Mouse (Mus musculus): ENCODE results near the gene Arhgap35. TPM values are rescaled to one million over a fixed set of nuclear protein-coding genes. Genes with fewer than 3 reads are reported as not detected.

The Arhgap35 gene
- polyA plus RNA-seq, 1 experiment: 68.4 TPM

DNA sequence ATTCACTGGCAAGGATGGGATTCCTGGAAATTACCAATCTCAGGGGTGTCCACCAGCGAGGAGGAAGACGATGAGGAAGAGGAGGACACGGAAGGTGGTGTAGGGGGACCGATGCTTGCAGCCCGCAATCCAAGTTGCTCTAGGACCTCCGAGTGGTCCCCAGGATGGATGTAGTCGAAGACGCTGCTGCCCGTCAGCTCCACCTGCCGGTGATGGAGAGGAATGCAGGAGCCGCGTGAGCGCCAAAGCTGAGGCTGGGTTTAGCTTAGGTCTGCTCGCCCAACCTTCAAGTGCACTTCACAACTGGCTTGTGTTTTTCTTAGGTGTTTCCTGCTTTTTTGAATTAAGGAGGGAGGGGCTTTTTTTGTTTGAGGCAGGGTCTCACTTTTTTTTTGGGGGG lies 151.6 kb downstream of the Arhgap35 start:
- Histone ChIP-seq H3K4me1 (ENCODE audit: control insufficient read depth, insufficient read depth, low read length) (no peaks in the 10 kb centered on the region), H3K27ac (ENCODE audit: insufficient read depth, low read length) (no peak overlapping the region), H3K4me3 (ENCODE audit: insufficient read depth, low read length) (no peak overlapping the region)
- TF ChIP-seq CTCF (IDR thresholded peaks at IDR 0.05; ENCODE audit: borderline replicate concordance, insufficient read depth, low read length): peak; percentile 91
- no peak for TF ChIP-seq POLR2A (IDR thresholded peaks at IDR 0.05; ENCODE audit: low read depth, low read length)

- no peak for TF ChIP-seq CTCF (IDR thresholded peaks at IDR 0.05; ENCODE audit: borderline replicate concordance, insufficient read depth, low read length)
- no peak for TF ChIP-seq POLR2A (IDR thresholded peaks at IDR 0.05; ENCODE audit: low read depth, low read length)
- H3K4me3 ChIP-seq (ENCODE audit: insufficient read depth, low read length): no peak overlapping the region
- H3K27ac ChIP-seq (ENCODE audit: insufficient read depth, low read length): no peak overlapping the region
Measured at GRCm38 (mm10) chr7:16461705-16462104, 153.1 kb downstream of the Arhgap35 start.

GRCm38 (mm10) chr7:16461151-16461550 lies 153.6 kb downstream of the Arhgap35 start:
- H3K4me1 ChIP-seq (ENCODE audit: control insufficient read depth, insufficient read depth, low read length): no peaks in the 10 kb centered on the region
- no peak overlapping the region for H3K4me3 ChIP-seq (ENCODE audit: insufficient read depth, low read length)
- no peak overlapping the region for H3K27ac ChIP-seq (ENCODE audit: insufficient read depth, low read length)
- no peak for TF ChIP-seq CTCF (IDR thresholded peaks at IDR 0.05; ENCODE audit: borderline replicate concordance, insufficient read depth, low read length)
- no peak for TF ChIP-seq POLR2A (IDR thresholded peaks at IDR 0.05; ENCODE audit: low read depth, low read length)

More at GRCm38 (mm10) chr7:16461705-16462104, 153.1 kb downstream of the Arhgap35 start:
- H3K4me1 ChIP-seq (ENCODE audit: control insufficient read depth, insufficient read depth, low read length): no peaks in the 10 kb centered on the region

GRCm38 (mm10) chr7:16460566-16460965 lies 154.2 kb downstream of the Arhgap35 start:
- TF ChIP-seq CTCF (IDR thresholded peaks at IDR 0.05; ENCODE audit: borderline replicate concordance, insufficient read depth, low read length) (no peak), POLR2A (IDR thresholded peaks at IDR 0.05; ENCODE audit: low read depth, low read length) (no peak)
- Histone ChIP-seq H3K4me3 (ENCODE audit: insufficient read depth, low read length) (no peak overlapping the region), H3K27ac (ENCODE audit: insufficient read depth, low read length) (no peak overlapping the region), H3K4me1 (ENCODE audit: control insufficient read depth, insufficient read depth, low read length) (no peaks in the 10 kb centered on the region)

DNA sequence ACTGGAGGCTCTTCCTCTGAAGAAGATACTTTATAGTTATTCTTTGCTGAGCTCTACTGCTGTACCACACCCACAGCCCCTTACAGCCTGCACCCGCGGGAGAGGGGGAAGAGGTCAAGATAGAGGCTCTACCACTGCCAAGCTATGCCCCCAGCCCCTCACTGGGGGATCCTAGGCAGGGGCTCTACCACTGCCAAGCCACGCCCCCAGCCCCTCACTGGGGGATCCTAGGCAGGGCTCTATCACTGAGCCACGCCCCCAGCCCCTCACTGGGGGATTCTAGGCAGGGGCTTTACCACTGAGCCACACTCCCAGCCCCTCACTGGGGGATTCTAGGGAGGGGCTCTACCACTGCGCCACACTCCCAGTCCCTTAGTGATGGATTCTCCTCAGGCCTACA lies 158.5 kb downstream of the Arhgap35 start:
- Histone ChIP-seq H3K27ac (ENCODE audit: insufficient read depth, low read length) (no peak overlapping the region), H3K4me3 (ENCODE audit: insufficient read depth, low read length) (no peak overlapping the region), H3K4me1 (ENCODE audit: control insufficient read depth, insufficient read depth, low read length) (peaks cover 2% of the 10 kb centered on the region; the same call in 1 of the 2 replicates)
- TF ChIP-seq CTCF (IDR thresholded peaks at IDR 0.05; ENCODE audit: borderline replicate concordance, insufficient read depth, low read length) (no peak), POLR2A (IDR thresholded peaks at IDR 0.05; ENCODE audit: low read depth, low read length) (no peak)

DNA sequence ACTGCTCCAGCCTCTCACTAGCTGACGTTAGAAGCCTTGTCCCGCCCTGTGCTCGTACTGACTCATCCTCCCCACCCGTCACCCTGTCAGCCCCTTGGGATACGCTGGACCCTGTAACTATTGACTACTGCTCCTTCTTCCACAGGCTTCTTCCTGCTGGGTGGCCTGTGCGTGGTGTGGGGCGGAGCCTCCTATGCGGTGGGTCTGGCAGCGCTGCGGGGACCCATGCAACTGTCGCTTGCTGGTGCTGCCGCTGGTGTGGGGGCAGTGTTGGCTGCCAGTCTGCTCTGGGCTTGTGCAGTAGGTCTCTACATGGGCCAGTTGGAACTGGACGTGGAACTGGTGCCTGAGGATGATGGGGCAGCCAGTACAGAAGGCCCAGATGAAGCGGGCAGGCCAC lies 159.8 kb downstream of the Arhgap35 start:
- Histone ChIP-seq H3K4me1 (ENCODE audit: control insufficient read depth, insufficient read depth, low read length) (peaks cover 2% of the 10 kb centered on the region; the same call in 1 of the 2 replicates), H3K4me3 (ENCODE audit: insufficient read depth, low read length) (no peak overlapping the region), H3K27ac (ENCODE audit: insufficient read depth, low read length) (no peak overlapping the region)
- TF ChIP-seq POLR2A (IDR thresholded peaks at IDR 0.05; ENCODE audit: low read depth, low read length): no peak
- no peak for TF ChIP-seq CTCF (IDR thresholded peaks at IDR 0.05; ENCODE audit: borderline replicate concordance, insufficient read depth, low read length)

DNA sequence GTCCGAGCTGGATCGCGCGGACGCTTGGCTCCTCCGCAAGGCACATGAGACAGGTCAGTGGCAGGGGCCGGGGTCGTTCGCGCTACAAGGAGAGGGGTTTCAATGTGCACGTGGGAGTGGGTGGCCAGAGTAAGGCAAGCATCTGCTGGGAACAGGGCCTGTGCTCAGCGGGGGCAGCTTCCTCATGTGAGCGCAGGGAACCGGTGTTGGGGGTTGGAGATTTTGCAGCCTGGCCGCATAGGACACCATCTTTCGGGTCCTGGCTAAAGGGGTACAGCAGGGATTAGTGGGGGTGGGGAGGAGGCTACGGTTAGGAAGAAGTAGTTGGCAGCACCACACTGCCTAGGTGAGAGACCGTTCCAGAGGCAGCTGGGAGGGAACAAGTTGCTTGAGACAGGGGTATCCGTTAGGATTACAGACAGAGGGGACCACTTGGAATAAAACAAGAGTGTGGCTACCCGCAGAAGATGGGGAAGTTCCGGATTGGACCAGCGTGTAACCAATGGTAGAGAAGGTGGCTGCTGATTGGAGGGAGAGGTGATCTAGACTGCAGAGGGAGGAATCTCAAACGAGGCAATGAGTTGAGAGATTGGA lies 161.6 kb downstream of the Arhgap35 start:
- peaks cover 2% of the 10 kb centered on the region; the same call in 1 of the 2 replicates for H3K4me1 ChIP-seq (ENCODE audit: control insufficient read depth, insufficient read depth, low read length)
- peak overlapping the region; percentile 80 for H3K4me3 ChIP-seq (ENCODE audit: insufficient read depth, low read length)
- TF ChIP-seq POLR2A (IDR thresholded peaks at IDR 0.05; ENCODE audit: low read depth, low read length) (peak; percentile 50; the same call in 1 of the 2 replicates), CTCF (IDR thresholded peaks at IDR 0.05; ENCODE audit: borderline replicate concordance, insufficient read depth, low read length) (no peak)
- no peak overlapping the region for H3K27ac ChIP-seq (ENCODE audit: insufficient read depth, low read length)

GRCm38 (mm10) chr7:16452587-16453073 lies 162.2 kb downstream of the Arhgap35 start, which contains the start of gene Tmem160:
Tmem160 (plus strand) TSS chr7:16452779.
- H3K4me3 ChIP-seq (ENCODE audit: insufficient read depth, low read length): peak within 1 kb of the TSS; percentile 80
- no peak within 1 kb of the TSS for H3K27ac ChIP-seq (ENCODE audit: insufficient read depth, low read length)
- H3K4me1 ChIP-seq (ENCODE audit: control insufficient read depth, insufficient read depth, low read length): peaks cover 2% of the 10 kb centered on the region; the same call in 1 of the 2 replicates
- TF ChIP-seq CTCF (IDR thresholded peaks at IDR 0.05; ENCODE audit: borderline replicate concordance, insufficient read depth, low read length) (no peak), POLR2A (IDR thresholded peaks at IDR 0.05; ENCODE audit: low read depth, low read length) (no peak)

DNA sequence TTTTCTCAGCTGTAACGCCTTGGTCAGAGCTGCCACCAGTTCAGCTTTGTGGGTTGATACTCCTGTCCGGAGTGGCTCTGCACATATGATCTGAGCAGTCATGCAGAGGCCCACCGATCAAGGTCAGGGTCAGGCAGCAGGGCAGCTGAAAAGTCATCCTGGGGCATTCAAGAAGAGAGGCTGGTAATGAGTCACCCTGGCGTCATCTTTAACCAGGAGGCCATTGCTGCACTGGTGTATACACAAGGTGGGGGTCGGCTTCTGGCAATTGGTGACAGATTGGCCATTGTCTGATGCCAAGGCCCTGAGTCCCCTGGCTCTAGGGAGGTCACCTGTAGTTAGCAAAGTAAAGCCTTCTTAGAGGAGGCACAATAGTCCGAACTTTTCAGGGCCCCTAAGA lies 163.1 kb downstream of the Arhgap35 start:
- TF ChIP-seq CTCF (IDR thresholded peaks at IDR 0.05; ENCODE audit: borderline replicate concordance, insufficient read depth, low read length) (no peak), POLR2A (IDR thresholded peaks at IDR 0.05; ENCODE audit: low read depth, low read length) (no peak)
- H3K27ac ChIP-seq (ENCODE audit: insufficient read depth, low read length): no peak overlapping the region
- no peak overlapping the region for H3K4me3 ChIP-seq (ENCODE audit: insufficient read depth, low read length)
- peaks cover 2% of the 10 kb centered on the region; the same call in 1 of the 2 replicates for H3K4me1 ChIP-seq (ENCODE audit: control insufficient read depth, insufficient read depth, low read length)

Other genes starting within 250 kb of the Arhgap35 start
- gene Sae1, start 227.2 kb downstream of the Arhgap35 start, polyA plus RNA-seq (2011; ENCODE audit: insufficient read length, low read depth, missing spikeins): 125 and 133 TPM in 2 replicates
- 27.0 and 29.4 TPM in 2 replicates for gene Zc3h4, start 214.1 kb downstream of the Arhgap35 start, polyA plus RNA-seq (2011; ENCODE audit: insufficient read length, low read depth, missing spikeins)
- 19.0 and 27.7 TPM in 2 replicates for gene Tmem160, start 162.2 kb downstream of the Arhgap35 start, polyA plus RNA-seq (2011; ENCODE audit: insufficient read length, low read depth, missing spikeins)
- not detected in 2 replicates for gene Npas1, start 137.3 kb downstream of the Arhgap35 start, polyA plus RNA-seq (2011; ENCODE audit: insufficient read length, low read depth, missing spikeins)
- gene Ceacam15, start 60.7 kb upstream of the Arhgap35 start, polyA plus RNA-seq (2011; ENCODE audit: insufficient read length, low read depth, missing spikeins): not detected in 2 replicates
- gene Ceacam9, start 106.9 kb upstream of the Arhgap35 start, polyA plus RNA-seq (2011; ENCODE audit: insufficient read length, low read depth, missing spikeins): not detected in 2 replicates
- gene Ap2s1, start 123.4 kb upstream of the Arhgap35 start, polyA plus RNA-seq (2011; ENCODE audit: insufficient read length, low read depth, missing spikeins): 118 and 124 TPM in 2 replicates
- 47.9 and 74.5 TPM in 2 replicates for gene Slc1a5, start 166.3 kb upstream of the Arhgap35 start, polyA plus RNA-seq (2011; ENCODE audit: insufficient read length, low read depth, missing spikeins)
- gene Strn4, start 200.9 kb upstream of the Arhgap35 start, polyA plus RNA-seq (2011; ENCODE audit: insufficient read length, low read depth, missing spikeins): 58.4 and 67.1 TPM in 2 replicates
- 21.0 and 25.2 TPM in 2 replicates for gene Fkrp, start 201.7 kb upstream of the Arhgap35 start, polyA plus RNA-seq (2011; ENCODE audit: insufficient read length, low read depth, missing spikeins)
- 17.2 and 17.8 TPM in 2 replicates for gene Prkd2, start 227.9 kb upstream of the Arhgap35 start, polyA plus RNA-seq (2011; ENCODE audit: insufficient read length, low read depth, missing spikeins)

Data from embryonic fibroblast, embryonic 13.5 days (primary cell).